Mouse (Mus musculus): ENCODE data around the gene Zfhx3.

DNA sequence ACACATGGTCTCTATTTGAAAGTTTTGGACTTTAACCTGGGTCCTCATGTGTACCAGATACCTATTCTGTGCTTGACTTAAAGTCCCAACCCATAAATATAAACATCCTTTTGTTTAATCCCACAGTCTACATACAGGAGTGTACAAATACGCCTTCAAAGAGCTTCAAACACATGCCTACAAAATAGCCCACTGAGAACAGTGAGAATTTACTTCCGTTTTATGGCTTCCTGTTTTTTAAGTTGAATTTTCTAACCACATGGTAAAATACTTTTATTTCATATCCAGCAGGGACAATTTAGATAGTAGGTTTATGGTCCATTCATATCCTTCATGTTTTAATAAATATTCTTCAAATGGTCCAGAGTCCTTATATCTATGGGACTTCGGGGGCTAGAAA, 564.3 kb downstream of the Zfhx3 start:
- no peak for TF ChIP-seq CTCF (IDR thresholded peaks at IDR 0.05; ENCODE audit: low read depth)
- TF ChIP-seq EP300 (IDR thresholded peaks at IDR 0.05; ENCODE audit: low read depth), result no peak

Data from liver, embryonic 14.5 days (tissue).